Mouse (Mus musculus) heart, adult 2 months (tissue): ENCODE data around the gene Hnrnpa0.

Source experiments
- CTCF ChIP-seq: fragments of 200-600 bp; IDR thresholded peaks from 2 replicates; pipeline ENCODE4 v1.8.1; 2022; ENCODE audit warnings: antibody characterized with exemption, mild to moderate bottlenecking, moderate library complexity
- EP300 ChIP-seq: fragments of 200-500 bp; IDR thresholded peaks from 2 replicates; pipeline ENCODE4 v1.6.1; 2011; ENCODE audit warnings: low read depth, low read length, control low read depth; ENCODE audit not compliant: insufficient read depth
- POLR2A ChIP-seq: fragments of 200-500 bp; IDR thresholded peaks from 2 replicates; pipeline ENCODE4 v1.6.1; 2011; ENCODE audit warnings: mild to moderate bottlenecking, low read depth, low read length, control low read depth; ENCODE audit not compliant: insufficient read depth

- no peak for TF ChIP-seq POLR2A
- TF ChIP-seq CTCF: no peak
- TF ChIP-seq EP300: no peak
Observed at GRCm38 (mm10) chr13:58149629-58150028, 21.3 kb upstream of the Hnrnpa0 start.
